Mouse (Mus musculus) left cerebral cortex, postnatal 36 days (tissue): ENCODE measurements around the gene Adh4. TPM values are rescaled to one million over a fixed set of nuclear protein-coding genes. Genes with fewer than 3 reads are reported as not detected.
A peak's percentile ranks its signal among the peaks of the same experiment; 100 is the strongest.
"Not testable (repeated sequence)": the region's sequence is repeated elsewhere in the genome, so short reads cannot be mapped to it uniquely, and the experiment has no call there.

Experiments
- DNase-seq, 2 experiments: peaks; one replicate each; pipeline ENCODE4 v3.0.0; 2021 to 2022; ENCODE audit warnings: low spot score in 2 of 2, mixed read lengths in 1 of 2
- intact Hi-C: fragments of 180-260 bp; cut with DNase I; formaldehyde crosslinking; loops from one replicate; pipeline ENCODE4 v1.15.1; 2025
- total RNA-seq, 2 experiments: library from RNA; stranded (reverse); gene quantifications; 2 replicates each; pipeline ENCODE4 v1.2.3; 2021

The Adh4 gene
- total RNA-seq, 2 experiments from 2014 or later: not detected

DNA sequence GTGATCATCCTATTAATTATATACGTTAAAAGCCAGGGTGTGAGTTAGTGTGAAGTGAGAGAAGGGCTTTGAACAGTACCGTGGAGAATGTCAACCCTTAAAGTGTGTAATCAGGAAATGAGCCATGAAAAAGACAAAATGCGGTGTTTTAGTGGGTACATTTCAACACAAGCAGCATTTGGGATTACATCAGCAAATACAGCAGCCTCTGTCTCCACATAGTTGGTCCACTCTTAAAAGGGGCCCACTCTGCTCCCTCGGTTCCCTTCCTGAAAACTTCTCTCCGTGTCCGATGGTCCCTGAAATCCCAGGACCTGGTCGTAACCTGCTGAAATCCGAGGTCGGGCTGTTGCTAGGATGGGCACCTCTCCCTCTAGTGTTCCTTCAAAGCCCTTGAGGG is 26.9 kb downstream of the Adh4 start:
- DNase-seq: no peak
- intact Hi-C loops: no loop called here

DNA sequence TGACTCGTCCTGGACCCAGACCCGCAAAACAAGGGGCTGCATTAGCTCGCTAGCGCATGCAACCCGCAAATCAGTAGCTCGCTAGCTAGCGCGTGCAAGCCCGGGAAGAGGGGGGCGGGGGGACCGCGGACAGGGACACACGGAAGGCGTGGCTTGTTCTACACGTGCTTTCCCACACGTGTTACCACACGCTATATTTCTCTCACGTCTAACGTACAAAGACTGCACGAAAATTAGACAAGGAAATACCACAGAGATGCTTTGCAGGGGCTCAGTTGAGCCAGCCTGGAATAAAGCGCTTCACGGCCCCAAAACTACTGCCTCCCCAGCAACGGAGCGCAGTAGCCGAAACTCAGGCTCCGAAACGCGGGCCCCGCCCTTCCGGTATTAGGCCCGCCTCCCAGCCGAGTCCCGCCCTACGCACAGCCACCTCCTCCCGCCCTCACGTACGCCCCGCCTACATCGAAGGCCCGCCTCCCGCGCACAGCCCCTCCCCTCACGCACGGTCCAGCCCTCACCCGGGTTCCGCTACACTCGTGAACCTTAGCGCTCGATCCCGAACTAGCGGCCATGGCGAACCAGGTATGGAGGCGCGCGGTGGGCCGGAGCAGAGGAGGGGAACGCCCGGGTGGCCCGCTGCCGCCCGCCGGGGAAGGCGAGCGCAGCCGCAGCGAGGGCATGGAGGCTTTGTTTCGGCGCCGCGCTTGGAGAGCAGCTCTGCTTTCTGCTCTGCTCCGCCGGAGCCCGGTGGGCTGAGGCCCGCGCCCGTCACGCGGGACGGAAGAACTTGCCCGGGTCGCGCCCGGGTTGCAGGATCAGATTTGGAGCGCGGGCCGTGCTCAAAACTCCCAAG is 27.6 kb downstream of the Adh4 start, which contains the start of gene Adh5:
Gene Adh5, plus strand, starts transcription at position 482 of the 853 bp plus-strand sequence.
- DNase-seq: peak; percentile 85 to 88
- intact Hi-C loops: no loop called here

- intact Hi-C loops: no loop called here
- no peak for DNase-seq
Measured at GRCm38 (mm10) chr3:138443465-138443771, 28.2 kb downstream of the Adh4 start.

DNA sequence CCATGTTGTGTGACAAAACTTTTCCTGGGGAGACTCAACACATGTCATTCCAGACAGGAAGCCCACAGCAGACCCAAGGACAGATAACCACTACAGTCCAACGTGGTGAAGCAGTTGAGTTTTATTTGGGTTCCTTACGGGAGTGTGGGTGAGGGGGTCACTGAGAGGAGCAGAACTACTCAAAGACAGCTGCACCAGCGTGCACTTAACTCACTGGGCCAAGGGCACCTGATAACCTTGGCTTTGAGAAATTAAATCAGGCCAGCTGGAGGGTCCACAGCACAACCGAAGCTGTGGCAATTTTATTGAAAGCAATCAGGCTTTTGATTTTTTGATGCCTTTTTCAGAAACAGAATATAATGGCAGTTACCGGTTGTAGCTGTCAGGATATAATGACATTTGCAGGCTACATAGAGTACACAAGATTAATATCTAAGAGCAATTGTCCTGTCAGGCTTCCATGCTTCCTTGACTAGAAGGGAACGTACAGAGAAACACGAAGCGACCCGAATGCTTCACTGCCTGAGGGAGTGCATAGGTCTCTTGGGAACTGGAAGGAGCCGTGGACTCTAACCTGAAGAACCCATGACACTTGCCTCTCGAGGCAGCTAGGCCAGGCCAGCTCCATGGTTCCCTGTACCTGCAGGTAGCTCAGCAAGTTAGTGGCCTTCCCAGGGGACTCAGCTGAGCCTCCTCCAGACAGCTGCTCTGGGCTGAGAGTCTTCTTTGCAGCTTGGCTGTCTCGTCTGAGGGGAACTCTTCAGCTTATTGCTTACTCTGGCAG is 33.0 kb downstream of the Adh4 start:
- no peak for DNase-seq
- intact Hi-C loops: no loop called here

DNA sequence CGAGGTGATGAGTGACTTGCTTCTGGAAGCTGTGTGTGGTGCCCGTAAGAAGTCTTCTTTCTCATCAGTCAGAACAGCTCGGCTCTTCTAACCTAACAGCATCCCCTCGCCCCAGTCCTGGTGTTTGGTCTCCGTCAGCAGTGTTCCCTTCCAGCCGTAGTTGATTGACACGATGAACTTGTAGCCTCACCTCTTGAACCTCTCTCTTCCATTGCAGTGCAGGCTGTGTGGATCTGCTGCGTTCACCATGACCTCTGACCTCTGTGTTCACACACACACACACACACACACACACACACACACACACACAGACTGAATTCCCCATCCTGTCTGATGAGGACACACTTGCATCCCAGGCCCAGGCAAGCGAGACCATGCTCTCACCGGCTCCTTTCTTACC is 36.9 kb downstream of the Adh4 start:
- DNase-seq: no peak
- intact Hi-C loops: no loop called here

DNA sequence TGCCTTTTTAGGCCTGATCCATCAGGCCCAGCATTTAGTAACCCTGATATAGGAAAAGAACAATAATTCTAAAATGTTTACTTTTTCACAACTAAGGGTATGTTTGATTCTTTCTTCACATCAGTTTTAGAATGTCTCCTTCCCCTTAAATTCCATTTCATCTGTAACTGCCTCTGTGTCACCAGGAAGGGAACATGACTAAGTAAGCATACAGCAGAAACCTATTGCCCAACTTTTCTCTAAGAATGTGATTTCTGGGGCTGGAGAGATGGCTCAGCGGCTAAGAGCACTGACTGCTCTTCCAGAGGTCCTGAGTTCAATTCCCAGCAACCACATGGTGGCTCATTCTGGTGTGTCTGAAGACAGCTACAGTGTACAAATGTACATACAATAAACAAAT is 39.0 kb downstream of the Adh4 start:
- no peak for DNase-seq
- intact Hi-C loops: no loop called here

GRCm38 (mm10) chr3:138454711-138455435 is 39.6 kb downstream of the Adh4 start:
- no peak for DNase-seq
- intact Hi-C loops: no loop called here

DNA sequence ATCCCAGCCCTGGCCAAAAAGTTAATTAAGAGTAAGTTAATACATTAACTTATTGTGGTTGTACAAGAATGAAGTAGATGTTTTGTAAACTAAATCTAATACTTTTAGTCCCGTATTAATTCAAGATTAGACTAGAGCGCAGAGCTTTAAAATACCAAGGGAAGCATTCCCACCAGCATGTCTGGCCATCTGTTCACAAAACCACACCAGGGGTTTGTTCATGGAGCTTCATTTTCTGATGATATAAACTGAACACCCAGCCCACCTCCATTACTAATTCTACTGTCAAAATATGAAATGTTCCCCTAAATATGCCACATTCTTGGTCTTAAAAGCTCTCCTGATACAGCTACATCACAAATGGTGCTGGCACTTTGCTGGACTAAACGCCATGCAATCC is 43.2 kb downstream of the Adh4 start:
- no peak for DNase-seq

GRCm38 (mm10) chr3:138460260-138460659 is 45.0 kb downstream of the Adh4 start:
- DNase-seq: peak; percentile 34 to 43
- intact Hi-C loops: loop anchor here (10.0 kb wide), 2 partner anchors 445 to 735 kb away; no protein-coding TSS in a partner anchor

More for the DNA sequence above, 43.2 kb downstream of the Adh4 start:
- intact Hi-C loops: no loop called here

GRCm38 (mm10) chr3:138461832-138462231 is 46.6 kb downstream of the Adh4 start:
- no peak for DNase-seq
- intact Hi-C loops: loop anchor here (10.0 kb wide), 2 partner anchors 443 to 733 kb away; no protein-coding TSS in a partner anchor

DNA sequence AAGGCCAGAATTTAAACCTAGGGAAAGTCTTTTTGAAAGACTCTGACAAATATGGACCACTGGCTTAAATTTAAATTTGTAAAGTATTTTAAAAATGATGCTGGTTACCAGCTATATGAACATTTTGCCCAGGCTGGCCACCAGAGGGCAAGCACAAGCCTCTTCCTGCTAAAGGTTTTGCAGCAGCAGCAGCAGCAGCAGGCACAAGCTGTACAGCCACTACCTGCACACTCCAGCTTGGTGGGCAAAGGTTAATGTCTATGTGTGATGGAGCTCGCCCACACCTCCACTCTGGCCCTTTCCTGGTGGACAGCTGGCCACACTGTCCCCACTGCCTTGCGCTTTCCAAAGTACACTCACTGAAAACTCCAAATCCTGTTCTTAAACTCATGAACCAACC is 47.9 kb downstream of the Adh4 start:
- intact Hi-C loops: loop anchor here (10.0 kb wide), 2 partner anchors 442 to 732 kb away; no protein-coding TSS in a partner anchor
- no peak for DNase-seq

GRCm38 (mm10) chr3:138463807-138464206 is 48.5 kb downstream of the Adh4 start:
- intact Hi-C loops: loop anchor here (10.0 kb wide), 2 partner anchors 441 to 731 kb away; no protein-coding TSS in a partner anchor
- DNase-seq: no peak

DNA sequence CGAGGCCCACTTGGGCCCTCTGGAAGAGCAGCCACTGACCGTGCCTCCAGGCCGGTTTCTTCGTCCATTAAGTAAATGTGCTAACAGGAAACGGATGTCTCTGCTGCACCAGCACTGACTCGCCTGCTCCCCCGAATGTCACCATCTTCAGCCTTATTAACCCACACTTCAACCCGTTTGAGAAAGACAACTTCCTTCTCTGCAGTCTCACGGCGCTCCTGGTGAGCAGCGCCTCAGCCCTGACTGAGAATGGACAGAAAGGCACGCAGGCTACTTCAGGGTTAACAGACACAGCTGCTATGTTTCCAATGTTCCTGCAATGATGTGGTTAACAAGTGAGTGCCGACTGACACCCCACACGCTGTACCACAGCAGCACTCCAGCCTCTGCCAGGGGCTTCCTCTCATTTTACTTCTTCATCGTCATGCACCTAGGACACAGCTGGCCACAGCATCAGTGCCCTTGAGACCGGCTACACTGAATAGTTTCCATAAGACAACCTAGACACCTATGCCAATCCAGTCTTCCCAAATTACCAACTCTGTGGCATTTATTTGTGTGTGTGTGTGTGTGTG is 49.4 kb downstream of the Adh4 start:
- DNase-seq: no peak
- intact Hi-C loops: loop anchor here (10.0 kb wide), 2 partner anchors 440 to 730 kb away; no protein-coding TSS in a partner anchor

- intact Hi-C loops: loop anchor here (10.0 kb wide), 2 partner anchors 438 to 728 kb away; no protein-coding TSS in a partner anchor
- not testable (repeated sequence) for DNase-seq
Measured at GRCm38 (mm10) chr3:138466656-138467055, 51.4 kb downstream of the Adh4 start.

GRCm38 (mm10) chr3:138471066-138471465 is 55.8 kb downstream of the Adh4 start:
- intact Hi-C loops: no loop called here
- DNase-seq: no peak

DNA sequence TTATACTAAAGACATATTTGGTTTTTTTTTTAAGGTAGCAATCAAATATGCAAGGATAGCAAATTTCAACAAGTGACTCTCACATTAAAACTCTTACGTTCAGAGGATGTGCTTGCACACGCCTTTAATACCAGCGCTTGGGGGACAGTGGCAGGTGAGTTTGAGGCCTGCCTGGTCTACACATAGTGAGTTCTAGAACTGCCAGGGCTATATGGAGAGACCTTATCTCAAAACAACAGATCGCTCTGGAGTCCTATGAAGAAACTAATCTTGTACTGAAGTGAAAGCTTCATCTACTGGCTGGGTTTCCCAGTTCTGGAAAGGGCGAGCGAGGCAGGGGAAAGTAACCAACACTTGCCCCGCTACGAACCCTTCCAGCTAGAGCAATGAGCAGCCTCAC is 64.2 kb downstream of the Adh4 start:
- DNase-seq: no peak
- intact Hi-C loops: no loop called here
